Mouse (Mus musculus): Measurements from ENCODE around the gene Gsto2.

DNA sequence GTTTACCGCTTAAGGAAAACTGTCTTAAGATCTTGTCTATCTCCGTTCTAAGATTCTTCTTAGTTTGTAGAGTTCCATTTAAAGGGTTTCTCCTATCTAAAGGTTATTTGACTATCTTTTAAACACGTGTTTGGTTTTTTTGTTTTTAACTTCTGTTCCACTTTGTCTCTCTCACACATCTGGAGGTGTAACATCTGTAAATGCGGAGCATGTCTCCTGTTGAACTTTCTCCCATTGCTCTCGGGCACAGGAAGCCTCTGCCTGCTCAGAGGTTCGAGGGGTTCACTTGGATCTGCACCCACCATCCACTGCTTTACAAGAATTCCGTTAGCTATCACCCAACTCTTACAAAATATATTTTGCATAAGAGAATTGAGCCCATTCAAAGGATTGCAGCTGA lies 16.2 kb downstream of the Gsto2 start:
- TF ChIP-seq POLR2A (IDR thresholded peaks at IDR 0.05; ENCODE audit: control insufficient read depth, extremely low read depth, insufficient read depth, low read length, poor library complexity) = no peak
- no peak for TF ChIP-seq CTCF (IDR thresholded peaks at IDR 0.05; ENCODE audit: borderline replicate concordance, control insufficient read depth, extremely low read depth, insufficient read depth, low read length, poor library complexity)

Measured in thymus, adult 2 months (tissue).